Mouse (Mus musculus) heart, adult 2 months (tissue): ENCODE measurements at regions not wholly inside any gene's neighbourhood (a gene's known extent, or its start where the extent isn't known, plus 50 kb on each side); places are given as distances from the start of the nearest gene placed in this dataset.

Experiments used
- DNase-seq, 2 experiments: peaks; one replicate each; pipeline ENCODE4 v3.0.0; 2021
- H3K27ac ChIP-seq: fragments of 200-600 bp; 2 replicates; pipeline ENCODE4 v1.8.1; 2022
- H3K27me3 ChIP-seq: fragments of 200-500 bp; 2 replicates; pipeline ENCODE4 v1.6.1; 2012; ENCODE audit warnings: mild to moderate bottlenecking, low read length, inconsistent platforms, mixed read lengths; ENCODE audit not compliant: control insufficient read depth, insufficient read depth
- H3K36me3 ChIP-seq: fragments of 200-500 bp; 2 replicates; pipeline ENCODE4 v1.6.1; 2012; ENCODE audit warnings: low read length, inconsistent platforms; ENCODE audit not compliant: control insufficient read depth, insufficient read depth
- H3K4me1 ChIP-seq: fragments of 200-500 bp; 2 replicates; pipeline ENCODE4 v1.6.1; 2011; ENCODE audit warnings: low read length; ENCODE audit not compliant: control insufficient read depth, insufficient read depth
- H3K4me3 ChIP-seq: fragments of 200-600 bp; 2 replicates; pipeline ENCODE4 v1.8.1; 2022
- H3K79me2 ChIP-seq: fragments of 200-500 bp; replicated peaks from 2 replicates; pipeline ENCODE4 v1.6.1; 2012; ENCODE audit warnings: mild to moderate bottlenecking, inconsistent platforms, low read length, moderate library complexity, mixed read lengths; ENCODE audit not compliant: control insufficient read depth, insufficient read depth
- H3K9ac ChIP-seq: fragments of 200-500 bp; 2 replicates; pipeline ENCODE4 v1.6.1; 2012; ENCODE audit warnings: low read depth, mild to moderate bottlenecking, control low read depth, inconsistent platforms, low read length, mixed read lengths
- CTCF ChIP-seq: fragments of 200-600 bp; IDR thresholded peaks from 2 replicates; pipeline ENCODE4 v1.8.1; 2022; ENCODE audit warnings: antibody characterized with exemption, mild to moderate bottlenecking, moderate library complexity
- EP300 ChIP-seq: fragments of 200-500 bp; IDR thresholded peaks from 2 replicates; pipeline ENCODE4 v1.6.1; 2011; ENCODE audit warnings: low read depth, low read length, control low read depth; ENCODE audit not compliant: insufficient read depth
- POLR2A ChIP-seq: fragments of 200-500 bp; IDR thresholded peaks from 2 replicates; pipeline ENCODE4 v1.6.1; 2011; ENCODE audit warnings: mild to moderate bottlenecking, low read depth, low read length, control low read depth; ENCODE audit not compliant: insufficient read depth
- WGBS: fragments of 180-500 bp; shearing (Covaris S2); methylation state at CpG from one replicate; pipeline ENCODE4 v1.1.7; 2018; 5-methylcytosine and 5-hydroxymethylcytosine counted together
- intact Hi-C: fragments of 180-260 bp; cut with DNase I; formaldehyde crosslinking; loops from one replicate; pipeline ENCODE4 v1.15.1; 2025

DNA sequence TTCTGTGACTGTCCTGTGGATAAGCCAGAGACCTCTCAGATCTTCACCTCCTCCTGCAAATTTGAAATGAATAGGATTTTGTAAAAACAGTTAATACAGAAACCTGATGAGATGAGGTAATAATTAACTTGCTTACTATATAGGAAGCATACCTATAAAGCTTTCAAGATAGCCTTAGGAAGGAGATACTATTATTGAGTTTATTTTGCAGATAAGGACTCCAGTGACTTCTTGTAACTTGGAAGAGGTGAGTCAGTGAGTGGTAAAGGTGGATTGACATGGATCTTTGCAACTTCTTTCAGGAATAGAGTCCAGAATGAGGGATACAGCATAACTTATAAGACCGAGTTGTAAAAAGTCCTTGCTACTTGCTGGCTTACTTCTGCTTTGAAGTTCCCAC is 315.7 kb upstream of the Slco3a1 start:
- no peak for DNase-seq
- Histone ChIP-seq H3K79me2 (no peaks in the 10 kb centered on the region), H3K4me3 (no peak overlapping the region), H3K4me1 (no peaks in the 10 kb centered on the region), H3K36me3 (no peaks in the 10 kb centered on the region), H3K27ac (no peak overlapping the region), H3K9ac (no peak overlapping the region), H3K27me3 (no peaks in the 10 kb centered on the region)
- WGBS, result 85% methylated on average over 1 of the region's 1 CpGs
- no peak for TF ChIP-seq EP300
- no peak for TF ChIP-seq CTCF
- no peak for TF ChIP-seq POLR2A
- intact Hi-C loops, result no loop called here

- H3K27me3 ChIP-seq, result no peaks in the 10 kb centered on the region
- no peak overlapping the region for H3K9ac ChIP-seq
- H3K4me3 ChIP-seq, result no peak overlapping the region
- H3K79me2 ChIP-seq, result no peaks in the 10 kb centered on the region
- peak; percentile 28 to 58 for DNase-seq
- no peaks in the 10 kb centered on the region for H3K4me1 ChIP-seq
- peak overlapping the region; percentile 50 for H3K27ac ChIP-seq
- intact Hi-C loops, result loop anchor here (5.0 kb wide), 2 partner anchors 95 to 435 kb away; no protein-coding TSS in a partner anchor
- peak; percentile 62; the same call in 1 of the 2 replicates for TF ChIP-seq EP300
- no peak for TF ChIP-seq CTCF
- WGBS, result 21% methylated on average over 3 of the region's 3 CpGs
- no peaks in the 10 kb centered on the region for H3K36me3 ChIP-seq
These were observed 308.1 kb upstream of the Slco3a1 start for GRCm38 (mm10) chr7:74862727-74863126.

DNA sequence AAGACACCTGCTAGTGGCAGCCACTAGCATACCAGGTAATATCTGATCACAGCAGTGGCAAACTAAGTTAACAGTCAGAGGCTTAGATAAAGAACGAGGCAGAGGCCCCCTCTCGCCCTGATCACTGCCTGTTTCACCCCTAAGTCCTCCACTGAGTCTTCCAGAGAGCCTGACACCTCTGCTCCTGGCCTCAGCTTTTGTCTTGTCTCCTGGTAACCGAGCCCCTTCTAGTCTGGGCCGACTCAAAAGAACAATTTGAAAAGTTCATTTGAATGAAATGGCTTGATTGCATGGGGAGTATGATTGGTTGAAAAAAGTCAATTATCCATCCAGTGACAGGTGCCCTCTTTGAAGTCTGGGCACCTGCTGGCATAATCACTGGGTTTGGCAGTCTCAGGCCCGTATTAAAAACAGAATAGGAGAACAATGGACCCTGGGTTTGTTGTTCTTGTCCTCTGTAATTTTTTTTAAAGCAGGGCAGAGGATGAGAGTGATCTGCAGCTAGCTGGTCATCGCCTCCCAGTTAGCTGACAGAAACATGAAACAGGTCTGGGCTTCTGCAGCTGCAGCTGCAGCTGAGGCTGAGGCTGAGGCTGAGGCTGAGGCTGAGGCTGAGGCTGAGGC is 289.8 kb upstream of the Slco3a1 start:
- WGBS, result 65% methylated on average over 6 of the region's 6 CpGs

DNA sequence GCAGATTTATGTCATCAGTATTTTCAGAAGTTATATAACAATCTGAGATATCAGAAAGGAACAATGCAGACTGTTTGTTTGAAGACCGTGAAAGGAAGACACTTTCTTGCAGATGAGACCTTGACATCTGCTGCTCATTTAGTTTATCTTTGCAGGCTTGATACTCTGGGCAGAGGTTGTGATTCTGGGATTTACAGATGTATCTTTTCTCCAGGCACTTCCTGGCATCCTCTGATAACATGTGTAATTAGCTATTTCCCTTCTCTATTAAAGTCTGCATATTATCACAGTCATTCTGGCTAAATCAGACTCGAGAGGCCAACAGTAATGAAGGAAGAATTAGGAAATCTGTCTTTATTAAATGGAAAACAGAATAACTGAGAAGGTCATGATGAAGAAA is 268.7 kb upstream of the Slco3a1 start:
- Histone ChIP-seq H3K27me3 (no peaks in the 10 kb centered on the region), H3K4me1 (no peaks in the 10 kb centered on the region), H3K79me2 (no peaks in the 10 kb centered on the region), H3K36me3 (no peaks in the 10 kb centered on the region), H3K9ac (no peak overlapping the region), H3K4me3 (no peak overlapping the region), H3K27ac (no peak overlapping the region)
- no peak for DNase-seq
- TF ChIP-seq CTCF (no peak), POLR2A (no peak)
- intact Hi-C loops, result no loop called here
- 31% methylated on average over 2 of the region's 2 CpGs for WGBS

More for the DNA sequence above, 289.8 kb upstream of the Slco3a1 start:
- intact Hi-C loops, result no loop called here
- no peak overlapping the region for H3K27ac ChIP-seq
- H3K36me3 ChIP-seq, result no peaks in the 10 kb centered on the region
- H3K27me3 ChIP-seq, result no peaks in the 10 kb centered on the region
- H3K4me3 ChIP-seq, result no peak overlapping the region
- DNase-seq, result no peak
- no peaks in the 10 kb centered on the region for H3K4me1 ChIP-seq
- no peaks in the 10 kb centered on the region for H3K79me2 ChIP-seq
- no peak overlapping the region for H3K9ac ChIP-seq
- TF ChIP-seq CTCF, result no peak
- no peak for TF ChIP-seq EP300
- no peak for TF ChIP-seq POLR2A

DNA sequence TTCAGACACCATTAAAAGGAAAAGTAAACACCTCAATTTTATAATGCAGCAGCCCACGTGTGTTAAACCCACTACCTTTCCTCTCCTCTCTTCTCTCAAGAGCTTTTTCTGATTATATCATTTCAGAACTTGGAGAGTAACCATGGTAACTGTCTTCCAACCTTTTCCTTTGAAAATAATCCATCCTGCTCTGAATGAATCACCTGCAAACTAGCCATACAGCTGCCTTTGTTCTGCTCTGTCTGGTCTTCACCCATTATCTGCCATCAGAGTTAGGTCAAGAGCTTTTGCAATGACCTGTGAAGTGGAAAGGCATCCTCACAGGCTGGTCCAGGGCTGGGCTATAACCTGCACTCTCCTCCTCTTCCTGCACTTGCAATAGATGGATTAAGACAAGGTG is 238.7 kb upstream of the Slco3a1 start:
- Histone ChIP-seq H3K36me3 (no peaks in the 10 kb centered on the region), H3K9ac (no peak overlapping the region), H3K4me1 (no peaks in the 10 kb centered on the region), H3K27ac (no peak overlapping the region), H3K79me2 (no peaks in the 10 kb centered on the region), H3K4me3 (no peak overlapping the region), H3K27me3 (no peaks in the 10 kb centered on the region)
- DNase-seq, result no peak
- TF ChIP-seq POLR2A (no peak), CTCF (no peak), EP300 (no peak)
- 53% methylated on average over 1 of the region's 1 CpGs for WGBS
- intact Hi-C loops, result no loop called here

DNA sequence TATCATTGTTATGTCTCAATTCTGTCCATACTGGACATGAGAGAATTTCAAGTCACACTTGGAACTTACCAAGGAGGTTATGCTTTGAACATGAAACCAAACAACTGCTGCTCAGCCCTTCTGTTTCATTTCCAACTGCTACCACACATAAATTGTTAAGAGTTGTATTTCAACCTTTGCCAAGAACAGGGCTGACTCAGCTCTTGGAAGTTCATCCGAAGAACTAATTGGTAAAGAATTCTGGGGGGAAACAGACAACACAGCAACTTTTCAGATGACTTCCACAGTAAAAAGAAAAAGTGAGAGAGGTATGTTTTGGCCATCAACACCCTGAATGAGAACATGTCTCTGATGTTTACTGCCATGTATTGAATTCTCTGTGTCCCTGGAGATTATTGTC is 234.1 kb upstream of the Slco3a1 start:
- H3K36me3 ChIP-seq, result no peaks in the 10 kb centered on the region
- WGBS, result 47% methylated on average over 1 of the region's 1 CpGs
- intact Hi-C loops, result no loop called here
- DNase-seq, result no peak
- H3K27me3 ChIP-seq, result no peaks in the 10 kb centered on the region
- H3K9ac ChIP-seq, result no peak overlapping the region
- H3K79me2 ChIP-seq, result no peaks in the 10 kb centered on the region
- no peaks in the 10 kb centered on the region for H3K4me1 ChIP-seq
- TF ChIP-seq POLR2A, result no peak
- no peak for TF ChIP-seq EP300
- TF ChIP-seq CTCF, result no peak
- no peak overlapping the region for H3K4me3 ChIP-seq
- no peak overlapping the region for H3K27ac ChIP-seq
